Mouse (Mus musculus) forebrain, postnatal 0 days (tissue): ENCODE measurements at regions not wholly inside any gene's neighbourhood (a gene's known extent, or its start where the extent isn't known, plus 50 kb on each side); places are given as distances from the start of the nearest gene placed in this dataset.

Experiments used
- ATAC-seq: fragments of 200-750 bp; cut with Nextera tagmentation; 2 replicates; pipeline ENCODE4 v1.8.0; 2017; ENCODE audit warnings: mild to moderate bottlenecking, moderate library complexity
- DNase-seq: peaks from one replicate; pipeline ENCODE4 v3.0.0-alpha.2; 2015
- H3K27ac ChIP-seq: fragments of 300-500 bp; sonication (generic); 2 replicates; pipeline ENCODE4 v1.5.1; 2014; ENCODE audit warnings: low read depth, mild to moderate bottlenecking, antibody characterized with exemption, low read length, moderate library complexity, mixed read lengths
- H3K27me3 ChIP-seq: fragments of 300-500 bp; sonication (generic); 2 replicates; pipeline ENCODE4 v1.6.1; 2014; ENCODE audit warnings: mild to moderate bottlenecking, low read length, mixed read lengths; ENCODE audit not compliant: insufficient read depth
- H3K36me3 ChIP-seq: fragments of 300-500 bp; sonication (generic); 2 replicates; pipeline ENCODE4 v1.6.1; 2014; ENCODE audit warnings: mild to moderate bottlenecking, moderate library complexity; ENCODE audit not compliant: insufficient read depth
- H3K4me1 ChIP-seq: fragments of 300-500 bp; sonication (generic); 2 replicates; pipeline ENCODE4 v1.6.1; 2014; ENCODE audit warnings: antibody characterized with exemption; ENCODE audit not compliant: insufficient read depth
- H3K4me2 ChIP-seq: fragments of 300-500 bp; sonication (generic); 2 replicates; pipeline ENCODE4 v1.6.1; 2014; ENCODE audit warnings: low read depth, mild to moderate bottlenecking, moderate library complexity
- H3K4me3 ChIP-seq: fragments of 300-500 bp; sonication (generic); 2 replicates; pipeline ENCODE4 v1.5.1; 2014; ENCODE audit warnings: low read depth, low read length, mixed read lengths
- H3K9ac ChIP-seq: fragments of 300-500 bp; sonication (generic); 2 replicates; pipeline ENCODE4 v1.6.1; 2014; ENCODE audit warnings: mild to moderate bottlenecking
- H3K9me3 ChIP-seq: fragments of 300-500 bp; sonication (generic); 2 replicates; pipeline ENCODE4 v1.6.1; 2016; ENCODE audit warnings: low read length
- CTCF ChIP-seq: sonication (generic); IDR thresholded peaks from 2 replicates; pipeline ENCODE4 v1.5.1; 2016; ENCODE audit warnings: antibody characterized with exemption, control low read depth, low read depth
- WGBS: fragments of 180-500 bp; shearing (Covaris S2); extraction: QIAGEN DNeasy Blood & Tissue Kit; methylation state at CpG from one replicate; pipeline ENCODE4 v1.1.7; 2014; 5-methylcytosine and 5-hydroxymethylcytosine counted together

DNA sequence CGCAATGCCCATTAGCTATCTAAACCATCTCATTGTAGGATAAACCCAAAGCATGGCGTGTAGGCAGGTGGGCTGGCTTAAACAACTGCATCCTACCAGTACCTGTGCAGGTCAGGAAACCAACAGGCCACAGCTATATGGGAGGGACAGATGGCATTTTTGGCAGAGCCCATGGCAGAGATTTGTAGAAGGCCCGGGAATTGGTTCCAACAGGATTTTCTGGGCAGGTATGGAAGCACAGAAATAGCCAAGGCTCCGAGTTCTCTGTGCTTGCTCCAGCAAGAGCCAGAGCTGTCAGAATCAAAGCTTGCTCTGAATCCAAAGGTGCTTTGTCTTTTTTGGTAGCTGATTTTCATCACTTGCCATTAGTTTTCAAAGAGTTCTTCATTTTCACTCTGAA is 107.9 kb upstream of the B3gat2 start:
- TF ChIP-seq CTCF: no peak
- no peaks in the 10 kb centered on the region for H3K9me3 ChIP-seq
- no peak overlapping the region for H3K4me2 ChIP-seq
- H3K36me3 ChIP-seq: no peaks in the 10 kb centered on the region
- ATAC-seq: no peak
- 82% methylated on average over 4 of the region's 4 CpGs for WGBS
- DNase-seq: no peak
- H3K4me1 ChIP-seq: peaks cover 8% of the 10 kb centered on the region; the same call in 1 of the 2 replicates
- H3K27ac ChIP-seq: no peak overlapping the region
- no peak overlapping the region for H3K9ac ChIP-seq
- H3K27me3 ChIP-seq: no peaks in the 10 kb centered on the region
- no peak overlapping the region for H3K4me3 ChIP-seq

DNA sequence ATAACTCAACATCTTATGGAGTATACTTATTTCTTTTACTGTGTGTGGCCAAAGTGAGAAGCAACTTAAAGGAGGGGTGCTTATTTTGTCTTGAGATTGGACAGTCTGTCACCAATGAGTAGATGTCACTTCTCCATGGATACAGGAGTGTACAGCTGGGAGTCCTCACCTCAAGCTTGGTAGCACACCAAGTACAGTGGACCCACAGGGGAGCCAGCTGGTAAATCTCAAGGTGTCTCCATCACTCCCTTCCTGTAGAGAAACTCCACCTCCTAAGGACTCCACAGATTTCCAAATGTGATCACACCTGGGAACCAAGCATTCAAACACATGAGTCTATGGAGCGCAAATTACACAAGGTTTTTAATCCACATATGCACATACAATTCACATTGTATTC is 105.8 kb upstream of the B3gat2 start:
- Histone ChIP-seq H3K9me3 (no peaks in the 10 kb centered on the region), H3K27me3 (no peaks in the 10 kb centered on the region), H3K4me3 (no peak overlapping the region), H3K9ac (no peak overlapping the region), H3K4me2 (no peak overlapping the region; the same call in 1 of the 2 replicates), H3K27ac (no peak overlapping the region), H3K4me1 (peaks cover 8% of the 10 kb centered on the region; the same call in 1 of the 2 replicates), H3K36me3 (no peaks in the 10 kb centered on the region)
- ATAC-seq: peak; percentile 18; the same call in 1 of the 2 replicates
- no peak for TF ChIP-seq CTCF
- WGBS: 90% methylated on average over 1 of the region's 1 CpGs
- DNase-seq: no peak

DNA sequence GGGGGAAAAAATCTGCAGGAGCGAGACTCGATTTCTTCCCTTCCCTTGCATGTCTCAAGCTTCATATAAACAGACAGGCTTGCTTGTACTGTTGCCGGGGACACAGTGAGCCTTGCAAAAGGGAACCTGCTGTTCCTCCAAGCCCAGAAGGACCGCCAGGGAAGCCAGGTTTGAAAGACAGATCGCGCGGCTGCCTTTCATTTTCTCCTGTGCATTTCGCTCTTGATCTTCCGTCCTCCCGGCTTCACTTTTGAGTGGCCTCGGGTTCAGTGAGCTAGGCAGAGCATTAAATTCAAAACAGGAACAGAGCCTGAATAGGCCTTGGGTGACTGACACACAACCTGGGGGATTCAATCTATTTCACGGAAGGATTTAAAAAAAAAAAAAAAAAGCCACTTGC is 105.3 kb upstream of the B3gat2 start:
- Histone ChIP-seq H3K9me3 (no peaks in the 10 kb centered on the region), H3K4me1 (peaks cover 8% of the 10 kb centered on the region; the same call in 1 of the 2 replicates), H3K4me3 (peak overlapping the region; percentile 16; the same call in 1 of the 2 replicates), H3K4me2 (peak overlapping the region; percentile 27), H3K9ac (0 out of 2 replicates have a peak overlapping the region, but pooled peaks have one; percentile 32), H3K27me3 (no peaks in the 10 kb centered on the region), H3K27ac (no peak overlapping the region), H3K36me3 (no peaks in the 10 kb centered on the region)
- 25% methylated on average over 12 of the region's 12 CpGs for WGBS
- peak; percentile 86 for ATAC-seq
- peak; percentile 68 for DNase-seq
- TF ChIP-seq CTCF: no peak

- Histone ChIP-seq H3K27ac (no peak overlapping the region), H3K9ac (no peak overlapping the region), H3K4me2 (peak overlapping the region; percentile 27; the same call in 1 of the 2 replicates), H3K4me3 (no peak overlapping the region), H3K36me3 (no peaks in the 10 kb centered on the region), H3K4me1 (peaks cover 8% of the 10 kb centered on the region; the same call in 1 of the 2 replicates), H3K9me3 (no peaks in the 10 kb centered on the region), H3K27me3 (no peaks in the 10 kb centered on the region)
- TF ChIP-seq CTCF: no peak
- DNase-seq (no peak), ATAC-seq (peak; percentile 2; the same call in 1 of the 2 replicates)
- 53% methylated on average over 8 of the region's 8 CpGs for WGBS
Measured at GRCm38 (mm10) chr1:23656718-23657117, 104.8 kb upstream of the B3gat2 start.

GRCm38 (mm10) chr1:23670514-23670913 is 91.0 kb upstream of the B3gat2 start:
- no peak overlapping the region for H3K27ac ChIP-seq
- ATAC-seq (peak; percentile 75), DNase-seq (peak; percentile 29)
- H3K4me3 ChIP-seq: no peak overlapping the region
- no peaks in the 10 kb centered on the region for H3K9me3 ChIP-seq
- no peaks in the 10 kb centered on the region for H3K36me3 ChIP-seq
- TF ChIP-seq CTCF: no peak
- no peak overlapping the region for H3K9ac ChIP-seq
- H3K27me3 ChIP-seq: no peaks in the 10 kb centered on the region
- 45% methylated on average over 4 of the region's 4 CpGs for WGBS
- no peaks in the 10 kb centered on the region for H3K4me1 ChIP-seq
- no peak overlapping the region for H3K4me2 ChIP-seq

GRCm38 (mm10) chr1:23674357-23674756 is 87.2 kb upstream of the B3gat2 start:
- WGBS: 92% methylated on average over 6 of the region's 6 CpGs
- Histone ChIP-seq H3K4me2 (no peak overlapping the region), H3K4me1 (no peaks in the 10 kb centered on the region), H3K27me3 (no peaks in the 10 kb centered on the region), H3K9ac (no peak overlapping the region), H3K27ac (no peak overlapping the region), H3K9me3 (no peaks in the 10 kb centered on the region), H3K36me3 (no peaks in the 10 kb centered on the region), H3K4me3 (no peak overlapping the region)
- no peak for ATAC-seq
- no peak for DNase-seq
- no peak for TF ChIP-seq CTCF

GRCm38 (mm10) chr1:23676301-23676700 is 85.3 kb upstream of the B3gat2 start:
- no peak for ATAC-seq
- no peaks in the 10 kb centered on the region for H3K9me3 ChIP-seq

More at GRCm38 (mm10) chr1:23676301-23676700, 85.3 kb upstream of the B3gat2 start:
- WGBS: 44% methylated on average over 2 of the region's 2 CpGs
- H3K4me3 ChIP-seq: no peak overlapping the region
- H3K36me3 ChIP-seq: no peaks in the 10 kb centered on the region
- DNase-seq: no peak
- TF ChIP-seq CTCF: no peak
- no peak overlapping the region for H3K4me2 ChIP-seq
- H3K27me3 ChIP-seq: no peaks in the 10 kb centered on the region
- H3K9ac ChIP-seq: no peak overlapping the region
- no peaks in the 10 kb centered on the region for H3K4me1 ChIP-seq
- H3K27ac ChIP-seq: no peak overlapping the region
